Mouse (Mus musculus): ENCODE measurements around the gene Gapdhs. TPM values are rescaled to one million over a fixed set of nuclear protein-coding genes. Genes with fewer than 3 reads are reported as not detected.

The Gapdhs gene
- polyA plus RNA-seq, 1 experiment from 2014 or later, result 0.93 TPM

GRCm38 (mm10) chr7:30707441-30707840 is 36.0 kb downstream of the Gapdhs start:
- no peak overlapping the region for H3K27ac ChIP-seq
- H3K36me3 ChIP-seq (ENCODE audit: poor library complexity, severe bottlenecking), result no peaks in the 10 kb centered on the region
- no peak for ATAC-seq
- no peaks in the 10 kb centered on the region for H3K27me3 ChIP-seq
- H3K9ac ChIP-seq, result no peak overlapping the region
- H3K4me3 ChIP-seq, result no peak overlapping the region
- no peaks in the 10 kb centered on the region for H3K4me1 ChIP-seq
- no peaks in the 10 kb centered on the region for H3K9me3 ChIP-seq (replicated peaks)
- H3K4me2 ChIP-seq, result no peak overlapping the region
- WGBS, result 92% methylated on average over 1 of the region's 1 CpGs

- no peak for ATAC-seq
Measured at GRCm38 (mm10) chr7:30706214-30706882, 37.1 kb downstream of the Gapdhs start.

GRCm38 (mm10) chr7:30698589-30698988 is 44.9 kb downstream of the Gapdhs start, which contains the start of gene 2200002J24Rik:
Gene 2200002J24Rik, plus strand, starts transcription at chr7:30698926.
- WGBS, result 40% methylated on average over 9 of the region's 9 CpGs
- ATAC-seq, result no peak
- no peak within 1 kb of the TSS for H3K27ac ChIP-seq
- 0 out of 2 replicates have a peak, but pooled peaks cover 7% of the 10 kb centered on the region for H3K27me3 ChIP-seq
- no peak within 1 kb of the TSS for H3K9ac ChIP-seq
- no peaks in the 10 kb centered on the region for H3K4me1 ChIP-seq
- no peak within 1 kb of the TSS for H3K4me2 ChIP-seq
- H3K36me3 ChIP-seq (ENCODE audit: poor library complexity, severe bottlenecking), result no peaks in the 10 kb centered on the region
- H3K4me3 ChIP-seq, result no peak within 1 kb of the TSS
- no peaks in the 10 kb centered on the region for H3K9me3 ChIP-seq (replicated peaks)

More at GRCm38 (mm10) chr7:30706214-30706882, 37.1 kb downstream of the Gapdhs start:
- H3K4me1 ChIP-seq, result no peaks in the 10 kb centered on the region
- no peak overlapping the region for H3K4me3 ChIP-seq
- WGBS, result 83% methylated on average over 8 of the region's 8 CpGs
- H3K4me2 ChIP-seq, result no peak overlapping the region
- no peak overlapping the region for H3K9ac ChIP-seq
- H3K36me3 ChIP-seq (ENCODE audit: poor library complexity, severe bottlenecking), result no peaks in the 10 kb centered on the region
- no peaks in the 10 kb centered on the region for H3K9me3 ChIP-seq (replicated peaks)
- H3K27me3 ChIP-seq, result 0 out of 2 replicates have a peak, but pooled peaks cover 7% of the 10 kb centered on the region
- no peak overlapping the region for H3K27ac ChIP-seq

GRCm38 (mm10) chr7:30698101-30698500 is 45.4 kb downstream of the Gapdhs start:
- 69% methylated on average over 5 of the region's 5 CpGs for WGBS
- Histone ChIP-seq H3K9me3 (replicated peaks) (no peaks in the 10 kb centered on the region), H3K4me1 (no peaks in the 10 kb centered on the region), H3K27ac (no peak overlapping the region), H3K9ac (no peak overlapping the region), H3K27me3 (0 out of 2 replicates have a peak, but pooled peaks cover 7% of the 10 kb centered on the region), H3K4me3 (no peak overlapping the region), H3K4me2 (no peak overlapping the region), H3K36me3 (ENCODE audit: poor library complexity, severe bottlenecking) (no peaks in the 10 kb centered on the region)
- no peak for ATAC-seq

- Histone ChIP-seq H3K4me1 (no peaks in the 10 kb centered on the region), H3K9ac (no peak overlapping the region), H3K27ac (no peak overlapping the region), H3K4me3 (no peak overlapping the region), H3K27me3 (peaks cover 23% of the 10 kb centered on the region), H3K4me2 (no peak overlapping the region), H3K36me3 (ENCODE audit: poor library complexity, severe bottlenecking) (no peaks in the 10 kb centered on the region), H3K9me3 (replicated peaks) (no peaks in the 10 kb centered on the region)
- ATAC-seq, result no peak
- 66% methylated on average over 6 of the region's 6 CpGs for WGBS
Measured at GRCm38 (mm10) chr7:30688325-30688724, 55.2 kb downstream of the Gapdhs start.

GRCm38 (mm10) chr7:30683425-30683824 is 60.1 kb downstream of the Gapdhs start:
- Histone ChIP-seq H3K27ac (no peak overlapping the region), H3K4me2 (no peak overlapping the region), H3K9ac (no peak overlapping the region), H3K9me3 (replicated peaks) (no peaks in the 10 kb centered on the region), H3K27me3 (peaks cover 23% of the 10 kb centered on the region), H3K36me3 (ENCODE audit: poor library complexity, severe bottlenecking) (no peaks in the 10 kb centered on the region), H3K4me1 (no peaks in the 10 kb centered on the region), H3K4me3 (no peak overlapping the region)
- no peak for ATAC-seq
- WGBS, result 84% methylated on average over 2 of the region's 2 CpGs

GRCm38 (mm10) chr7:30681897-30682296 is 61.6 kb downstream of the Gapdhs start:
- no peaks in the 10 kb centered on the region for H3K4me1 ChIP-seq
- no peak overlapping the region for H3K27ac ChIP-seq
- H3K27me3 ChIP-seq, result peaks cover 10% of the 10 kb centered on the region
- H3K4me2 ChIP-seq, result no peak overlapping the region
- no peaks in the 10 kb centered on the region for H3K9me3 ChIP-seq (replicated peaks)
- WGBS, result 70% methylated on average over 5 of the region's 5 CpGs
- no peak overlapping the region for H3K9ac ChIP-seq
- ATAC-seq, result no peak
- H3K36me3 ChIP-seq (ENCODE audit: poor library complexity, severe bottlenecking), result no peaks in the 10 kb centered on the region
- no peak overlapping the region for H3K4me3 ChIP-seq

Other genes with a start within 250 kb of the Gapdhs start
- 80.6 and 88.7 TPM in 2 replicates for gene Arhgap33, start 208.6 kb downstream of the Gapdhs start, polyA plus RNA-seq (2015; fragmentation: Nextera tagmentation; extraction: Ambion mirVana)
- 11.0 and 12.1 TPM in 2 replicates for gene Hspb6, start 191.5 kb downstream of the Gapdhs start, polyA plus RNA-seq (2015; fragmentation: Nextera tagmentation; extraction: Ambion mirVana)
- gene Proser3, start 191.4 kb downstream of the Gapdhs start, polyA plus RNA-seq (2015; fragmentation: Nextera tagmentation; extraction: Ambion mirVana), result 14.8 and 17.5 TPM in 2 replicates
- gene Lin37, start 183.8 kb downstream of the Gapdhs start, polyA plus RNA-seq (2015; fragmentation: Nextera tagmentation; extraction: Ambion mirVana), result 53.0 and 65.1 TPM in 2 replicates
- 114 and 122 TPM in 2 replicates for gene U2af1l4, start 180.4 kb downstream of the Gapdhs start, polyA plus RNA-seq (2015; fragmentation: Nextera tagmentation; extraction: Ambion mirVana)
- 20.2 and 22.5 TPM in 2 replicates for gene Gm49396, start 180.3 kb downstream of the Gapdhs start, polyA plus RNA-seq (2015; fragmentation: Nextera tagmentation; extraction: Ambion mirVana)
- gene Psenen, start 180.1 kb downstream of the Gapdhs start, polyA plus RNA-seq (2015; fragmentation: Nextera tagmentation; extraction: Ambion mirVana), result 128 and 141 TPM in 2 replicates
- 7.4 and 8.2 TPM in 2 replicates for gene Igflr1, start 178.3 kb downstream of the Gapdhs start, polyA plus RNA-seq (2015; fragmentation: Nextera tagmentation; extraction: Ambion mirVana)
- gene Kmt2b, start 155.0 kb downstream of the Gapdhs start, polyA plus RNA-seq (2015; fragmentation: Nextera tagmentation; extraction: Ambion mirVana), result 11.6 and 14.1 TPM in 2 replicates
- 0.34 and 0.43 TPM in 2 replicates for gene Zbtb32, start 144.8 kb downstream of the Gapdhs start, polyA plus RNA-seq (2015; fragmentation: Nextera tagmentation; extraction: Ambion mirVana)
- gene Upk1a, start 130.8 kb downstream of the Gapdhs start, polyA plus RNA-seq (2015; fragmentation: Nextera tagmentation; extraction: Ambion mirVana), result 0.19 and 0.37 TPM in 2 replicates
- 944 and 1,056 TPM in 2 replicates for gene Cox6b1, start 117.5 kb downstream of the Gapdhs start, polyA plus RNA-seq (2015; fragmentation: Nextera tagmentation; extraction: Ambion mirVana)
- gene Etv2, start 107.8 kb downstream of the Gapdhs start, polyA plus RNA-seq (2015; fragmentation: Nextera tagmentation; extraction: Ambion mirVana), result not detected in 2 replicates
- 144 and 146 TPM in 2 replicates for gene Rbm42, start 93.4 kb downstream of the Gapdhs start, polyA plus RNA-seq (2015; fragmentation: Nextera tagmentation; extraction: Ambion mirVana)
- 52.7 and 57.2 TPM in 2 replicates for gene Haus5, start 78.7 kb downstream of the Gapdhs start, polyA plus RNA-seq (2015; fragmentation: Nextera tagmentation; extraction: Ambion mirVana)
- gene Pmis2, start 72.1 kb downstream of the Gapdhs start, polyA plus RNA-seq (2015; fragmentation: Nextera tagmentation; extraction: Ambion mirVana), result not detected in 2 replicates
- gene 2200002J24Rik, start 44.8 kb downstream of the Gapdhs start, polyA plus RNA-seq (2015; fragmentation: Nextera tagmentation; extraction: Ambion mirVana), result not detected in 2 replicates
- gene Atp4a, start 31.5 kb downstream of the Gapdhs start, polyA plus RNA-seq (2015; fragmentation: Nextera tagmentation; extraction: Ambion mirVana), result 0.79 and 1.4 TPM in 2 replicates
- 182 and 188 TPM in 2 replicates for gene Tmem147, start 14.1 kb downstream of the Gapdhs start, polyA plus RNA-seq (2015; fragmentation: Nextera tagmentation; extraction: Ambion mirVana)
- 1.5 and 1.9 TPM in 2 replicates for gene Sbsn, start 7.8 kb upstream of the Gapdhs start, polyA plus RNA-seq (2015; fragmentation: Nextera tagmentation; extraction: Ambion mirVana)
- 0.68 TPM in 1 of 2 replicates, not detected in the other for gene Dmkn, start 20.1 kb upstream of the Gapdhs start, polyA plus RNA-seq (2015; fragmentation: Nextera tagmentation; extraction: Ambion mirVana)
- not detected in 2 replicates for gene Krtdap, start 44.2 kb upstream of the Gapdhs start, polyA plus RNA-seq (2015; fragmentation: Nextera tagmentation; extraction: Ambion mirVana)
- 0.09 TPM in 1 of 2 replicates, not detected in the other for gene Ffar2, start 80.1 kb upstream of the Gapdhs start, polyA plus RNA-seq (2015; fragmentation: Nextera tagmentation; extraction: Ambion mirVana)
- gene Ffar3, start 112.5 kb upstream of the Gapdhs start, polyA plus RNA-seq (2015; fragmentation: Nextera tagmentation; extraction: Ambion mirVana), result not detected in 2 replicates
- not detected in 2 replicates for gene Ffar1, start 117.9 kb upstream of the Gapdhs start, polyA plus RNA-seq (2015; fragmentation: Nextera tagmentation; extraction: Ambion mirVana)
- gene Cd22, start 136.7 kb upstream of the Gapdhs start, polyA plus RNA-seq (2015; fragmentation: Nextera tagmentation; extraction: Ambion mirVana), result not detected in 2 replicates
- gene Mag, start 171.2 kb upstream of the Gapdhs start, polyA plus RNA-seq (2015; fragmentation: Nextera tagmentation; extraction: Ambion mirVana), result 0.58 and 0.64 TPM in 2 replicates
- not detected in 2 replicates for gene Hamp2, start 181.0 kb upstream of the Gapdhs start, polyA plus RNA-seq (2015; fragmentation: Nextera tagmentation; extraction: Ambion mirVana)
- not detected in 2 replicates for gene Hamp, start 200.4 kb upstream of the Gapdhs start, polyA plus RNA-seq (2015; fragmentation: Nextera tagmentation; extraction: Ambion mirVana)
- 23.9 and 24.4 TPM in 2 replicates for gene Usf2, start 213.1 kb upstream of the Gapdhs start, polyA plus RNA-seq (2015; fragmentation: Nextera tagmentation; extraction: Ambion mirVana)
- gene Lsr, start 229.8 kb upstream of the Gapdhs start, polyA plus RNA-seq (2015; fragmentation: Nextera tagmentation; extraction: Ambion mirVana), result 17.8 and 22.2 TPM in 2 replicates
- 0.58 and 0.74 TPM in 2 replicates for gene Fam187b, start 230.1 kb upstream of the Gapdhs start, polyA plus RNA-seq (2015; fragmentation: Nextera tagmentation; extraction: Ambion mirVana)

Data from forebrain, embryonic 13.5 days (tissue).